Mouse (Mus musculus) thymus, adult 2 months (tissue): ENCODE measurements around the gene Snx18.

Experiments used
- CTCF ChIP-seq: fragments of 200-500 bp; IDR thresholded peaks from 2 replicates; pipeline ENCODE4 v1.5.1; 2012; ENCODE audit warnings: mild to moderate bottlenecking, control low read depth, low read length, moderate library complexity, borderline replicate concordance; ENCODE audit not compliant: control insufficient read depth, poor library complexity, insufficient read depth; ENCODE audit errors: extremely low read depth
- POLR2A ChIP-seq: fragments of 200-500 bp; IDR thresholded peaks from 2 replicates; pipeline ENCODE4 v1.6.1; 2012; ENCODE audit warnings: mild to moderate bottlenecking, low read length, control low read depth, moderate library complexity; ENCODE audit not compliant: control insufficient read depth, poor library complexity, insufficient read depth; ENCODE audit errors: extremely low read depth

DNA sequence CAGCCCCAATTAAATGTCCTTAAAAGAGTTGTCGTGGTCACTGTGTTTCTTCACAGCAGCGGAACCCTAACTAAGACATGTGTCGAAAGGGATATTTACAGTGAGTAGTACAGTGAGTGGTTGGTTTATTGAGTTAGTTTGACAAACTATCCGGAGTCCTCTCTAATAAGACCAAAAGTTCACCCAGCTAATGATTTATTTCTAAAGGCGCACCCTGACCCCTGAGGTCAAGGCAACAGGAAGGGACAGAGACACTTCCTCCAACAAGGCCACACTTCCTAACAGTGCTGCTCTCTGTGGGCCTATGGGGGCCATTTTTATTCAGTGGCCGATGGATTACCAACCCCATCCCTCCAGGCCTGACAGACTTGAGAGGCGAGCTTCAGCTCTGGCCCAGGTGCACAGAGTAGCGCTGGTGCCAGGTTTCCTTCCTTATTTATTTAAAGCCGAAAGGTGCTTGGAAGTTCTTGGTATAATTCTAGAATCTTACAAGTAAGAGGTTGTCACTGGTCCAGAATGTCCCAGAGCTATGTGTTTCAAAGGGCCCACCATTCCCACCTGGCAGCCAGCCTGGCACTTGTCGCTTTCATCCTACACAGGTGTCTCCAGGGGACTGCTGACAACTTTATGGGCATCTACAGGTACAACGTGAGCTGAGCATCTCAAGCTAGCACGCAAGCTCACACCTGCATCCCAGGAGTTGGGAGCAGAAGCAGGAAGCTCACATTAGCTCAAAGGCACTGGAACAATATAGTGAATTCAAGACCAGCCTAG is 16.3 kb downstream of the Snx18 start:
- no peak for TF ChIP-seq POLR2A
- TF ChIP-seq CTCF, result no peak
